ENCODE assay signal across 16 mouse cellular contexts in the genomic region with DNA sequence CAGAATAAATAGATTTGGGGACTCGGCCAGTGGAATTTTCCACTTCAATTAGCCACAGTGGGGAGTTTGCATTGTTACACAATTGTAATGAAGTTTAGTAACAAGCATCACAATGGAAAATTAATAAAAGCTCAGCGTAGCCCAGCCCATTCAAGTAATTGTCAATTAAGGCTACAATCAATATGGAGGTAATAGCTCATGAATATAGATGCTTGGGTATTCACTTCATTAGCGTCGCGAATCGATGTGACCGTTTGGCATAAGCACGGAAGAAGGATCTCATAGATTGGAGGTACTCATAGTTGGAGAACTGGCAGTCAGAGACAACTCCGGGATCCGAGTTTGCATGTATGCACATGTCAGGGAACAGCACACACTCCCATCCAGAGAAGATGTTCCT.
DNase-seq lines count a peak whose midpoint lies in the region; ATAC-seq lines count a peak whose summit lies in the region.
"Had no signal": no experiment of that assay in that cellular context is flagged by ENCODE, and none has a peak within 500 bp of the region (broad histone marks: within the 10 kb centered on the region; RNA-seq: fewer than 3 reads in every experiment).

No protein-coding gene starts in this region.

- ATAC-seq in embryonic facial prominence, embryonic 14.5 days (ENCODE audit: low read depth): no peak
- no peak for ATAC-seq in forebrain, embryonic 16.5 days
- no peak for ATAC-seq in hindbrain, embryonic 16.5 days
- ATAC-seq: liver, postnatal 0 days had no signal

- 0 out of 2 replicates have a peak, but pooled peaks cover 3% of the 10 kb centered on the region for H3K4me1 ChIP-seq in embryonic facial prominence, embryonic 14.5 days (ENCODE audit: control insufficient read depth, insufficient read depth, low read length)
- 0 out of 2 replicates have a peak, but pooled peaks cover 3% of the 10 kb centered on the region for H3K4me1 ChIP-seq in embryonic facial prominence, embryonic 10.5 days
- H3K4me1 ChIP-seq in forebrain, embryonic 10.5 days: peaks cover 39% of the 10 kb centered on the region
- H3K4me1 ChIP-seq in forebrain, embryonic 16.5 days (replicated peaks; ENCODE audit: control insufficient read depth, insufficient read depth, low read length): peaks cover 15% of the 10 kb centered on the region
- H3K4me1 ChIP-seq in hindbrain, embryonic 16.5 days (ENCODE audit: control insufficient read depth, insufficient read depth, low read depth, low read length): peaks cover 7% of the 10 kb centered on the region

- H3K4me3 ChIP-seq in embryonic facial prominence, embryonic 14.5 days (ENCODE audit: low read depth, low read length): no peak overlapping the region
- H3K4me3 ChIP-seq in embryonic facial prominence, embryonic 10.5 days: no peak overlapping the region
- H3K4me3 ChIP-seq in forebrain, embryonic 10.5 days: no peak overlapping the region
- no peak overlapping the region for H3K4me3 ChIP-seq in forebrain, embryonic 16.5 days (replicated peaks; ENCODE audit: low read length)
- no peak overlapping the region for H3K4me3 ChIP-seq in hindbrain, embryonic 16.5 days (ENCODE audit: low read length)
- H3K4me3 ChIP-seq: midbrain, embryonic 12.5 days had no signal

- H3K9ac ChIP-seq in embryonic facial prominence, embryonic 14.5 days (ENCODE audit: low read depth, low read length): no peak overlapping the region
- H3K9ac ChIP-seq in forebrain, embryonic 16.5 days (replicated peaks; ENCODE audit: low read depth, low read length): no peak overlapping the region
- H3K9ac ChIP-seq in hindbrain, embryonic 16.5 days (ENCODE audit: low read depth, low read length): no peak overlapping the region
- H3K9ac ChIP-seq: liver, postnatal 0 days; midbrain, embryonic 12.5 days had no signal

- H3K36me3 ChIP-seq in embryonic facial prominence, embryonic 14.5 days (ENCODE audit: control insufficient read depth, insufficient read depth, low read length): no peaks in the 10 kb centered on the region
- no peaks in the 10 kb centered on the region for H3K36me3 ChIP-seq in embryonic facial prominence, embryonic 10.5 days (replicated peaks)
- no peaks in the 10 kb centered on the region for H3K36me3 ChIP-seq in forebrain, embryonic 10.5 days (replicated peaks)
- H3K36me3 ChIP-seq in forebrain, embryonic 16.5 days (ENCODE audit: control insufficient read depth, insufficient read depth): no peaks in the 10 kb centered on the region
- H3K36me3 ChIP-seq in hindbrain, embryonic 16.5 days (ENCODE audit: control insufficient read depth, insufficient read depth, low read length): no peaks in the 10 kb centered on the region
- H3K36me3 ChIP-seq: midbrain, embryonic 12.5 days had no signal

- no peak overlapping the region for H3K4me2 ChIP-seq in embryonic facial prominence, embryonic 14.5 days (ENCODE audit: low read depth, low read length)
- peak overlapping the region; percentile 31 for H3K4me2 ChIP-seq in forebrain, embryonic 16.5 days (ENCODE audit: low read length)
- peak overlapping the region; percentile 41 for H3K4me2 ChIP-seq in hindbrain, embryonic 16.5 days (ENCODE audit: low read length)

- H3K27me3 ChIP-seq in embryonic facial prominence, embryonic 14.5 days (replicated peaks; ENCODE audit: control insufficient read depth, insufficient read depth, low read length): no peaks in the 10 kb centered on the region
- no peaks in the 10 kb centered on the region for H3K27me3 ChIP-seq in embryonic facial prominence, embryonic 10.5 days (replicated peaks; ENCODE audit: low read depth, poor library complexity, severe bottlenecking)
- peaks cover 4% of the 10 kb centered on the region; the same call in 1 of the 2 replicates for H3K27me3 ChIP-seq in forebrain, embryonic 10.5 days (ENCODE audit: poor library complexity, severe bottlenecking)
- peaks cover 3% of the 10 kb centered on the region; the same call in 1 of the 2 replicates for H3K27me3 ChIP-seq in forebrain, embryonic 16.5 days (replicated peaks; ENCODE audit: control insufficient read depth, insufficient read depth, low read length)
- H3K27me3 ChIP-seq in hindbrain, embryonic 16.5 days (replicated peaks; ENCODE audit: control insufficient read depth, insufficient read depth, low read length): no peaks in the 10 kb centered on the region
- H3K27me3 ChIP-seq: midbrain, embryonic 12.5 days had no signal

- peak; percentile 56 for DNase-seq in embryonic facial prominence, embryonic 14.5 days (ENCODE audit: low spot score)
- no peak for DNase-seq in embryonic facial prominence, embryonic 10.5 days (ENCODE audit: low spot score)
- DNase-seq in forebrain, embryonic 10.5 days (ENCODE audit: extremely low spot score, low spot score): no peak
- no peak for DNase-seq in heart, postnatal 4 days
- DNase-seq in kidney, postnatal 10 days: no peak
- DNase-seq in heart, adult 8-10 months (ENCODE audit: low spot score): no peak
- DNase-seq: adrenal gland, adult 8-10 months; cerebellum, adult 2 months; kidney, adult 8-10 months; kidney, postnatal 4 days; liver; liver, postnatal 0 days; thymus, postnatal 25 days had no signal

- H3K9me3 ChIP-seq in embryonic facial prominence, embryonic 14.5 days (ENCODE audit: control insufficient read depth, low read length): no peaks in the 10 kb centered on the region
- no peaks in the 10 kb centered on the region for H3K9me3 ChIP-seq in embryonic facial prominence, embryonic 10.5 days
- no peaks in the 10 kb centered on the region for H3K9me3 ChIP-seq in forebrain, embryonic 10.5 days
- H3K9me3 ChIP-seq in forebrain, embryonic 16.5 days (ENCODE audit: control insufficient read depth, low read length): no peaks in the 10 kb centered on the region
- H3K9me3 ChIP-seq in hindbrain, embryonic 16.5 days (ENCODE audit: control insufficient read depth, low read length): no peaks in the 10 kb centered on the region
- H3K9me3 ChIP-seq: midbrain, embryonic 12.5 days had no signal

- no peak overlapping the region for H3K27ac ChIP-seq in embryonic facial prominence, embryonic 14.5 days (replicated peaks; ENCODE audit: low read depth, low read length)
- H3K27ac ChIP-seq in embryonic facial prominence, embryonic 10.5 days (replicated peaks): no peak overlapping the region
- peak overlapping the region; percentile 15; the same call in 1 of the 2 replicates for H3K27ac ChIP-seq in forebrain, embryonic 10.5 days
- H3K27ac ChIP-seq in forebrain, embryonic 16.5 days (ENCODE audit: low read length): no peak overlapping the region
- no peak overlapping the region for H3K27ac ChIP-seq in hindbrain, embryonic 16.5 days (ENCODE audit: low read depth, low read length)

- 79% methylated on average over 10 of the region's 10 CpGs for WGBS in embryonic facial prominence, embryonic 14.5 days
- 83% methylated on average over 10 of the region's 10 CpGs for WGBS in embryonic facial prominence, embryonic 10.5 days
- WGBS in forebrain, embryonic 10.5 days: 50% methylated on average over 10 of the region's 10 CpGs
- WGBS in forebrain, embryonic 16.5 days: 7% methylated on average over 10 of the region's 10 CpGs
- 21% methylated on average over 10 of the region's 10 CpGs for WGBS in hindbrain, embryonic 16.5 days
